Mouse (Mus musculus): ENCODE measurements at regions not wholly inside any gene's neighbourhood (a gene's known extent, or its start where the extent isn't known, plus 50 kb on each side); places are given as distances from the start of the nearest gene placed in this dataset.

DNA sequence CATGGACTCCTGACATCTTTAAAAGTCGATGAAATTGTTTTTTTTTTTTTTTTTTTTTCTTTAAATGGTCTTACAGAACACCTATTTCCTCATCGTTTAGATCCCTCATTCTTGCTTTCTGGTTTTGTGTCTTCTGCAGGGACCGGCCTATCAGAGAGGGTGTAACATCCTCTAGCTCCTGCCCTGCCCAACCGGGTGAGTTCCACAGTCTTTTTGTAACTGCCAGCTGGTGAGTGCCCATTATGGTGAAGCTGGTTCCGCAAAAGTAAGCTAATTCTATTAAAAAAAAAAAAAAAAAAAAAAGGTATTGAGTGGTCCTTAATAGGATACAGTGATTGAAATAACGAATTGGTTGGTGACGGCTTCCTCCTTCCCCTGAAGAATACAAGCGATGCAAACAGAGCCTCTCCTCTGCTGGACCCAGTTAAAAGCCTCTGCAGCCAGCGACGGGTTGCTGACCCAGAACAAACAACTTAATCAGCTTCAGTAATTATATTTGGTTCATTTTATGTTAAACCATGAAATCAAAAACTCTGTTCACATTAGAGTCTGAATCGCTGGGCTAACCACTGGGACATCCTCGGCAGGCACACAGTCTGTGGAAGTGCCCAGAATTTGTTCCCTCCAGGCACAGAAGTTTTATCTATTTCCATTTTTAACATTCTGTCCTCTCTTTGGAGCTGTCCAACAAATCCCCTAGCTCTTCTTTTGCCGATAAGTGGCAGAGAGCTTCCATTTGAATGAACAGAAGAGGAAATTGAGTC lies 126.9 kb upstream of the Pabpc6 start:
- no peaks in the 10 kb centered on the region for H3K9me3 ChIP-seq (replicated peaks; ENCODE audit: low read length)
- H3K79me2 ChIP-seq (replicated peaks; ENCODE audit: control insufficient read depth, extremely low read depth, insufficient read depth, poor library complexity, severe bottlenecking): no peaks in the 10 kb centered on the region
- no peak for DNase-seq (ENCODE audit: extremely low read depth)
- no peak overlapping the region for H3K9ac ChIP-seq (ENCODE audit: insufficient read depth, low read depth)
- no peaks in the 10 kb centered on the region for H3K36me3 ChIP-seq (replicated peaks in 1 of 2; ENCODE audit: control insufficient read depth in 1 of 2, insufficient read depth in 1 of 2, low read length in 1 of 2)
- TF ChIP-seq NRF1 (IDR thresholded peaks at IDR 0.05; ENCODE audit: low read depth, low read length) (no peak), POLR2AphosphoS2 (IDR thresholded peaks at IDR 0.05; ENCODE audit: low read depth, low read length) (no peak), JUND (conservative IDR thresholded peaks at IDR 0.05; ENCODE audit: low read depth, low read length) (no peak), MAZ (IDR thresholded peaks at IDR 0.05; ENCODE audit: low read depth, low read length) (no peak)
- H3K4me1 ChIP-seq (ENCODE audit: control insufficient read depth in 1 of 2, insufficient read depth in 2 of 2): no peaks in the 10 kb centered on the region; a peak in 1 of 4 replicates
- dilution Hi-C loops (cut with MboI; ENCODE audit: extremely low pct_ligation_motif_present, extremely low pct_unique_long_range_greater_than_20kb, low sequenced_read_pairs): no loop called here
- in situ Hi-C loops (cut with MboI; ENCODE audit: low pct_ligation_motif_present, low pct_unique_long_range_greater_than_20kb, low sequenced_read_pairs): no loop called here
- H3K27ac ChIP-seq (ENCODE audit: insufficient read depth, low read depth): no peak overlapping the region
- H3K4me2 ChIP-seq (ENCODE audit: insufficient read depth, low read depth, poor library complexity, severe bottlenecking): no peak overlapping the region
- H3K4me3 ChIP-seq (replicated peaks in 1 of 3; ENCODE audit: low read depth in 2 of 3, low read length in 2 of 3, poor library complexity in 1 of 3): no peak overlapping the region
- H3K27me3 ChIP-seq (replicated peaks): no peaks in the 10 kb centered on the region

DNA sequence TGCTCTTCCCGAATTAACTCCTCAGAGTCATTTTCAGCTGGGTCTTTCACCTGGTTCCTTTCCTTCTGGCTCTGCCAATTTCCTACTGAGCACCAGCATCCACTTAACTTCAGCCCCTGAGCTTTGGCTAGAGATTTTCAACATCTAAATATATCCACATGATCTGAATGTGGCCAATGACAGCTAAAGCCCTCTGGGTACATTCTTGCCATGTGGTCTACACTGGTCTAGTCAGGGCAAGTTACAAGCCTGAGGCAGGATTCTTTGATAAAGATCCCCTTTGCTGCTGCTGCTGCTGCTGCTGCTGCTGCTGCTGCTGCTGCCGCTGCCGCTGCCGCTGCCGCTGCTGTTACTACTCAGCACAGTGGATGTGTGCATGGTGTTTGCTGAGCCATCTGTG lies 109.3 kb upstream of the Pabpc6 start:
- no peaks in the 10 kb centered on the region for H3K27me3 ChIP-seq (replicated peaks)
- in situ Hi-C loops (cut with MboI; ENCODE audit: low pct_ligation_motif_present, low pct_unique_long_range_greater_than_20kb, low sequenced_read_pairs) (no loop called here), dilution Hi-C loops (cut with MboI; ENCODE audit: extremely low pct_ligation_motif_present, extremely low pct_unique_long_range_greater_than_20kb, low sequenced_read_pairs) (no loop called here)
- DNase-seq (ENCODE audit: extremely low read depth): no peak
- H3K36me3 ChIP-seq (replicated peaks in 1 of 2; ENCODE audit: control insufficient read depth in 1 of 2, insufficient read depth in 1 of 2, low read length in 1 of 2): no peaks in the 10 kb centered on the region
- H3K9ac ChIP-seq (ENCODE audit: insufficient read depth, low read depth): no peak overlapping the region
- no peak overlapping the region for H3K4me2 ChIP-seq (ENCODE audit: insufficient read depth, low read depth, poor library complexity, severe bottlenecking)
- TF ChIP-seq UBTF (IDR thresholded peaks at IDR 0.05; ENCODE audit: low read depth, low read length) (no peak), ZKSCAN1 (IDR thresholded peaks at IDR 0.05; ENCODE audit: borderline replicate concordance, low read depth, low read length) (no peak), JUN (IDR thresholded peaks at IDR 0.05; ENCODE audit: insufficient read depth, low read depth, low read length) (no peak), USF2 (conservative IDR thresholded peaks at IDR 0.05; ENCODE audit: low read depth, low read length) (no peak), KAT2A (IDR thresholded peaks at IDR 0.05; ENCODE audit: insufficient replicate concordance, low read length) (no peak), ETS1 (conservative IDR thresholded peaks at IDR 0.05; ENCODE audit: low read depth, low read length) (no peak), SIN3A (IDR thresholded peaks at IDR 0.05; ENCODE audit: low read length) (no peak), PAX5 (IDR thresholded peaks at IDR 0.05; ENCODE audit: low read length) (no peak), CHD2 (IDR thresholded peaks at IDR 0.05; ENCODE audit: low read length) (no peak), CTCF (conservative IDR thresholded peaks at IDR 0.05 in 1 of 2, IDR thresholded peaks at IDR 0.05 in 1 of 2; ENCODE audit: low read depth in 2 of 2, low read length in 2 of 2) (no peak), BHLHE40 (IDR thresholded peaks at IDR 0.05; ENCODE audit: low read depth, low read length) (no peak), TBP (conservative IDR thresholded peaks at IDR 0.05; ENCODE audit: low read depth, low read length) (no peak), NRF1 (IDR thresholded peaks at IDR 0.05; ENCODE audit: low read depth, low read length) (no peak), NELFE (IDR thresholded peaks at IDR 0.05; ENCODE audit: low read depth, low read length) (no peak)
- no peak overlapping the region for H3K27ac ChIP-seq (ENCODE audit: insufficient read depth, low read depth)
- peaks cover 0 to 21% of the 10 kb centered on the region in 2 experiments; a peak in 2 of 4 replicates for H3K4me1 ChIP-seq (ENCODE audit: control insufficient read depth in 1 of 2, insufficient read depth in 2 of 2)
- H3K4me3 ChIP-seq (replicated peaks in 1 of 3; ENCODE audit: low read depth in 2 of 3, low read length in 2 of 3, poor library complexity in 1 of 3): no peak overlapping the region
- no peaks in the 10 kb centered on the region for H3K9me3 ChIP-seq (replicated peaks; ENCODE audit: low read length)
- H3K79me2 ChIP-seq (replicated peaks; ENCODE audit: control insufficient read depth, extremely low read depth, insufficient read depth, poor library complexity, severe bottlenecking): no peaks in the 10 kb centered on the region
